Mouse (Mus musculus): ENCODE results near the gene Prkd3. TPM values are rescaled to one million over a fixed set of nuclear protein-coding genes. Genes with fewer than 3 reads are reported as not detected.
A peak's percentile ranks its signal among the peaks of the same experiment; 100 is the strongest.

The Prkd3 gene
- polyA plus RNA-seq (2012; fragmentation: generic; extraction: Trizol) = 12.8 TPM
- long read RNA-seq, experiment 1, partial matches to known transcripts = 2 of 7 reads
- long read RNA-seq, experiment 1, other reads (novel, unspliced or antisense) = 5 of 7 reads
- long read RNA-seq, experiment 2, full-length matches to known transcripts = 64 of 89 reads
- long read RNA-seq, experiment 2, partial matches to known transcripts = 13 of 89 reads
- long read RNA-seq, experiment 2, other reads (novel, unspliced or antisense) = 12 of 89 reads

DNA sequence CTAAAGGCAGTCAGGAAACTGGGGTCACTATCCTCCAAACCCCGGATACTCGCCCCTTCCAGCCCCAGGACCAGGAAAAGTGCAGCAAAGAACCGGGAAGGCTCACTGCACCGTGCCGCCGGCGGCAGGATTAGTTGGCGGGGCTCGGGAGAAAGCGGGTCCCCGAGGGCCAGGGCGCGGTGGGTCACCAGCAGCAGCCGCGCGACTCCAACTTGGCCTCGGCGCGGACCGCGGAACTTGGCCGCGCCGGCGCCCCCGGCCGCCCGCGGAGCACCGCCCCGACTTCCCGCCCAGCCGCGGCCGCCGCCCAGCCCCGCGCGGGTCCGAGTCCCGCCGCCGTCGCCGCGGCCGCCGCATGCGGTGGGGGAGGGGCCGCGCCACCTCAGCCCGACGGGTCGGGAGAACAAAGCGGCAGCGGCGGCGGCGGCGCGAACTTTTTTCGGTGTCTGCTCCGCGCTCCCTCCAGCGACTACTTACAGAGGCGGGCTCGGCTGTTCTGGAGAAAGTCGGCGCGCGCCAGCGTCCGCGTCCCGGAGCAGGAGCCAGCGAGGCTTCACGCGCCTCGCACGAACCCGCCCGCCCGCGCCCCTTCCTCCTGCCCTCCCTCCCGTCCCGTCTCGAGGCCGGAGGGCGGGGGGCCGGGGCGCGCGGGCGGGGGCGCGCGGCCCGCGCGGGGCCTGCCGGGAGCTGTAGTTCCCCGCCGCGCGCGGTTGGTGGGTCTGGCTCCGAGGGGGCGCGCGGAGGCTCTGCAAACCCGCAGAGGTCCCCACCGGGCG, at the start of gene Prkd3:
Prkd3 (minus strand) TSS at position 609 of the 776 bp plus-strand sequence.
- TF ChIP-seq MAX (IDR thresholded peaks at IDR 0.05) (no peak), MYOG (IDR thresholded peaks at IDR 0.05; ENCODE audit: control insufficient read depth, extremely low read depth, insufficient read length) (no peak), MYOD1 (IDR thresholded peaks at IDR 0.05; ENCODE audit: control insufficient read depth, insufficient read length, low read depth) (no peak), FOSL1 (IDR thresholded peaks at IDR 0.05; ENCODE audit: insufficient read depth, low read length, poor library complexity, severe bottlenecking) (no peak), CTCF (IDR thresholded peaks at IDR 0.05; ENCODE audit: control insufficient read depth, insufficient read depth, insufficient read length) (no peak), CEBPB (IDR thresholded peaks at IDR 0.05; ENCODE audit: low read depth) (no peak), USF1 (IDR thresholded peaks at IDR 0.05; ENCODE audit: low read depth) (no peak)
- peak within 1 kb of the TSS; percentile 99 for H3ac ChIP-seq (ENCODE audit: control insufficient read depth, insufficient read length, low read depth)
- no peaks in the 10 kb centered on the region for H3K27me3 ChIP-seq (ENCODE audit: control insufficient read depth, insufficient read depth, insufficient read length)
- H3K4me3 ChIP-seq (ENCODE audit: insufficient read depth, poor library complexity, severe bottlenecking) = peak within 1 kb of the TSS; percentile 55
- no peaks in the 10 kb centered on the region for H3K36me3 ChIP-seq (ENCODE audit: control insufficient read depth, insufficient read depth)
- H3K79me2 ChIP-seq (ENCODE audit: control insufficient read depth, insufficient read depth) = peaks cover 47% of the 10 kb centered on the region
- peaks cover 26% of the 10 kb centered on the region for H3K79me3 ChIP-seq (ENCODE audit: low read depth)

DNA sequence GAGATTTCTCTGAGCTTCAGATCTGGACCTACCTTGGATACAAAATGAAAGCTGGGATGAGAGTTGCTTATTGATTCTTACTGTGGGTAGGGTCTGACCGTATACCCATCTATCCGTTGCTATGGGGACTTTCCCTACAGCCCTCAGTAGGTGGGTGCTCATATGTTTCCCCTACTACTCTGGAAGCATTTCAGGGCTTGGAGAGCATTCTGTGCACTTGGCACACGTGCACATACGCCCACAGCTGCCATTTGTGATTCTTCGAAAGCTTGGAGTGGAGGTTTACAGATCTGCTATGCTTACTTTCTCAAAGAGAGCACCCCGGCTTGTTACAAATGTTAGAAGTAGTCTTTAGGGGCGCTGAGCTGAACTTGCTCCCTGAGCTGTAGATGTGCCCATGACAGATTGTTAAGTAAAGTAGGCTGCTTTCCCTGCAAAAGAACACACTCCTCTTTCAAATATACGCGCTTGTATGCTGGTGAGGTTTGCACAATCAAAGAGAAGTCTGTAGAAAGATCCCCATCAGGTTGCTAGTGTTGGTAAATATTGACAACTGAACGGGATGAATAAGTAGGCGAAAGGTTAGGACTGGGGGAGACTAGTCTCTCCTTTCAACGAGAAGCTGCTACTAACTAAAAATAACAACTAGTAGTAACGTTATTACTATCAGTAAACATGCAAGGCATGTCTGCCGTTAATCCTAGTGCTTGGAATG, 49.3 kb upstream of the Prkd3 start:
- no peak overlapping the region for H3ac ChIP-seq (ENCODE audit: control insufficient read depth, insufficient read length, low read depth)
- no peaks in the 10 kb centered on the region for H3K79me3 ChIP-seq (ENCODE audit: low read depth)
- H3K36me3 ChIP-seq (ENCODE audit: control insufficient read depth, insufficient read depth) = no peaks in the 10 kb centered on the region
- no peaks in the 10 kb centered on the region for H3K79me2 ChIP-seq (ENCODE audit: control insufficient read depth, insufficient read depth)
- TF ChIP-seq MAX (IDR thresholded peaks at IDR 0.05) (no peak), CTCF (IDR thresholded peaks at IDR 0.05; ENCODE audit: control insufficient read depth, insufficient read depth, insufficient read length) (no peak), MYOG (IDR thresholded peaks at IDR 0.05; ENCODE audit: control insufficient read depth, extremely low read depth, insufficient read length) (no peak), USF1 (IDR thresholded peaks at IDR 0.05; ENCODE audit: low read depth) (no peak)
- no peaks in the 10 kb centered on the region for H3K27me3 ChIP-seq (ENCODE audit: control insufficient read depth, insufficient read depth, insufficient read length)
- H3K4me3 ChIP-seq (ENCODE audit: insufficient read depth, poor library complexity, severe bottlenecking) = no peak overlapping the region

- Histone ChIP-seq H3K79me3 (ENCODE audit: low read depth) (no peaks in the 10 kb centered on the region), H3K79me2 (ENCODE audit: control insufficient read depth, insufficient read depth) (no peaks in the 10 kb centered on the region), H3ac (ENCODE audit: control insufficient read depth, insufficient read length, low read depth) (no peak overlapping the region), H3K36me3 (ENCODE audit: control insufficient read depth, insufficient read depth) (no peaks in the 10 kb centered on the region), H3K4me3 (ENCODE audit: insufficient read depth, poor library complexity, severe bottlenecking) (no peak overlapping the region), H3K27me3 (ENCODE audit: control insufficient read depth, insufficient read depth, insufficient read length) (no peaks in the 10 kb centered on the region)
- TF ChIP-seq FOSL1 (IDR thresholded peaks at IDR 0.05; ENCODE audit: insufficient read depth, low read length, poor library complexity, severe bottlenecking) (no peak), MAX (IDR thresholded peaks at IDR 0.05) (no peak), MYOD1 (IDR thresholded peaks at IDR 0.05; ENCODE audit: control insufficient read depth, insufficient read length, low read depth) (no peak), USF1 (IDR thresholded peaks at IDR 0.05; ENCODE audit: low read depth) (no peak), CEBPB (IDR thresholded peaks at IDR 0.05; ENCODE audit: low read depth) (no peak), MYOG (IDR thresholded peaks at IDR 0.05; ENCODE audit: control insufficient read depth, extremely low read depth, insufficient read length) (no peak), CTCF (IDR thresholded peaks at IDR 0.05; ENCODE audit: control insufficient read depth, insufficient read depth, insufficient read length) (no peak)
These were observed 48.4 kb upstream of the Prkd3 start for GRCm38 (mm10) chr17:79069019-79069418.

GRCm38 (mm10) chr17:79068581-79068980, 48.0 kb upstream of the Prkd3 start:
- TF ChIP-seq CEBPB (IDR thresholded peaks at IDR 0.05; ENCODE audit: low read depth) (no peak), MYOD1 (IDR thresholded peaks at IDR 0.05; ENCODE audit: control insufficient read depth, insufficient read length, low read depth) (no peak), USF1 (IDR thresholded peaks at IDR 0.05; ENCODE audit: low read depth) (no peak), CTCF (IDR thresholded peaks at IDR 0.05; ENCODE audit: control insufficient read depth, insufficient read depth, insufficient read length) (no peak), MYOG (IDR thresholded peaks at IDR 0.05; ENCODE audit: control insufficient read depth, extremely low read depth, insufficient read length) (no peak), FOSL1 (IDR thresholded peaks at IDR 0.05; ENCODE audit: insufficient read depth, low read length, poor library complexity, severe bottlenecking) (no peak), MAX (IDR thresholded peaks at IDR 0.05) (no peak)
- no peaks in the 10 kb centered on the region for H3K79me2 ChIP-seq (ENCODE audit: control insufficient read depth, insufficient read depth)
- no peaks in the 10 kb centered on the region for H3K36me3 ChIP-seq (ENCODE audit: control insufficient read depth, insufficient read depth)
- H3K79me3 ChIP-seq (ENCODE audit: low read depth) = no peaks in the 10 kb centered on the region
- no peak overlapping the region for H3K4me3 ChIP-seq (ENCODE audit: insufficient read depth, poor library complexity, severe bottlenecking)
- H3ac ChIP-seq (ENCODE audit: control insufficient read depth, insufficient read length, low read depth) = no peak overlapping the region
- no peaks in the 10 kb centered on the region for H3K27me3 ChIP-seq (ENCODE audit: control insufficient read depth, insufficient read depth, insufficient read length)

- Histone ChIP-seq H3K79me3 (ENCODE audit: low read depth) (no peaks in the 10 kb centered on the region), H3ac (ENCODE audit: control insufficient read depth, insufficient read length, low read depth) (no peak overlapping the region), H3K4me3 (ENCODE audit: insufficient read depth, poor library complexity, severe bottlenecking) (no peak overlapping the region), H3K27me3 (ENCODE audit: control insufficient read depth, insufficient read depth, insufficient read length) (no peaks in the 10 kb centered on the region), H3K36me3 (ENCODE audit: control insufficient read depth, insufficient read depth) (no peaks in the 10 kb centered on the region), H3K79me2 (ENCODE audit: control insufficient read depth, insufficient read depth) (no peaks in the 10 kb centered on the region)
- TF ChIP-seq MAX (IDR thresholded peaks at IDR 0.05) = no peak
- no peak for TF ChIP-seq FOSL1 (IDR thresholded peaks at IDR 0.05; ENCODE audit: insufficient read depth, low read length, poor library complexity, severe bottlenecking)
- no peak for TF ChIP-seq MYOG (IDR thresholded peaks at IDR 0.05; ENCODE audit: control insufficient read depth, extremely low read depth, insufficient read length)
These were observed 43.6 kb upstream of the Prkd3 start for GRCm38 (mm10) chr17:79064250-79064649.

Data from C2C12 (cell line).